Mouse (Mus musculus): Measurements from ENCODE around the gene Itga3.
A peak's percentile ranks its signal among the peaks of the same experiment; 100 is the strongest.

Gene Itga3

DNA sequence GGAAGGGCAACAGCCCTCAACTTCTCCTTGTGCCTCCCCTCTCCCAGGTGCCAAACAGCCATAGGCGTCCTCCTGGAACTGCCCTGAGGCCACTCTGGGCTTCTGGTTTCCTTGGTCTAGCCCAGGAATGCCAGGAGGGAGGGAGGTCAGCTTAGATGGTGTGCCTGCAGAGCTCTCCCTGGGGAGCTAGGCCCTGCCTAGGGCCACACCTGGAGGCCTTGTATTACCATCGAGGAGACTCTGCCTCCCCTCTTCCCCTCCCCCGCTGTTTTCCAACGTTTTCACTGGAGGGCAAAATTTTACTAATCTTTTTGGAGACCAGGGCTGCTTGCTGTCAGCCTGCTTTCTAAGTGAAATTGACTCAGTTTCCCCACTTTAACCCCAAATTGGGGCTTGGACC is 70.6 kb downstream of the Itga3 start:
- DNase-seq (ENCODE audit: low spot score in 2 of 2), result no peak

DNA sequence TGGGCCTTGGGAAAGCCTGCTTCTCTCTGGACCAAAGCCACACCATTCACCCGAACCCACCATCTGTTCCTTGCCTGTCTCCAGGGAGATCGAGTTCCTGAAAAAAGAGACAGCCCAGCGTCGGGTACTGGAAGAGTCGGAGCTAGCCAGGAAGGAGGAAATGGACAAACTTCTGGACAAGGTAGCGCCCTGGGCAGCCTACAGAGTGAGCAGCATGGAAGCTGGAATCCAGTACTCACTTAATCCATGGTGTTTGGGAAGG is 71.7 kb downstream of the Itga3 start:
- no peak for DNase-seq (ENCODE audit: low spot score in 2 of 2)

DNA sequence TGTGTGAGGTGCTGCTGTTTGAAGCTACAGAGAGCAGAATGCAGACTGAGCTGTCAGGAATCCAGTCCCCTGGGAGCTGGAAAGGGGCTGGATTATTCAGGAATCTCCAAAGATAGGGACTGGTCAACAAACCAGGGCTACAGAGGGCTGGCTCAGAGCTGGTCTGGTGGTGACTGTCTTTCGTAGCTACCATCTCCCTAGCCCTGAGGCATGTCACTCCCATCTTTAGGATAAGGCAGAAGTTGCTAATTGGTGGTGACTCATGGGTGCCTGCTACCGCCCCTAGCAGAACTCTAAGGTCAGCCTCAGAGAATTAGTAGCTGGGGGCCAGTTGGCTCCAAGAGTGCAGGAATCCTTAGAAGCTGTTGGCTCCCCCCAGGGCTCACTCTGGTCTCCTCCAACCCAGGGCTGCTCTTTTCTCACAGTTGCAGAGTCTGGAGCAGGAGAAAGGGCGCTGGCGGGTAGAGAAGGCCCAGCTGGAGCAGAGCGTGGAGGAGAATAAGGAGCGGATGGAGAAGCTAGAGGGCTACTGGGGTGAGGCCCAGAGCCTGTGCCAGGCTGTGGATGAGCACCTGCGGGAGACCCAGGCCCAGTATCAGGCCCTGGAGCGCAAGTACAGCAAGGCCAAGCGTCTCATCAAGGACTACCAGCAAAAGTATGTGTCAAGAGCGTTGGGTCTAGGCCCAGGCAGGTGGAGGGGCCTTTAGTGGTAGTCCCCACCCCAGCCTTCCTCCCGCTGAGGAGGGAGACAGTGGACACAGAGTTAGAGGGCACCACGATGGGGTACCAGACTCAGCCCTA is 72.3 kb downstream of the Itga3 start:
- no peak for DNase-seq (ENCODE audit: low spot score in 2 of 2)

DNA sequence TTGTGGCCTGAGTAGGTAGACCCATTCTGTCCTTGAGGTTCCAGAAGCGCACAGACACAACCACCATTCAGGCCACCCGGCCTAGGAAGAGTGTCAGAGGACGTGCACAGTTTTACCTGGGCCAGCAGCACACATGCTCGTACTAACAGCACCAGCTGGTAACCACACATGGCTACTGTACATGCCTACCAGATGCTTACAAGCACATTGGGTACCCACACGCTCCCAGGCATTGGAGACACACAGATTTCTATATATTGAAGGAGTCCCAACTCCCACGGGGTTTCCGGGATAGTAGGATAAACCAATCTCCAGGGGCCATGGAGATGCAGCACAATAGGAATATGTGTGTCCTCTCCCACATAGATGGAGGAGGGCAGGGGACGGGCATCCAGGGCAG is 73.9 kb downstream of the Itga3 start:
- no peak for DNase-seq (ENCODE audit: low spot score in 2 of 2)

DNA sequence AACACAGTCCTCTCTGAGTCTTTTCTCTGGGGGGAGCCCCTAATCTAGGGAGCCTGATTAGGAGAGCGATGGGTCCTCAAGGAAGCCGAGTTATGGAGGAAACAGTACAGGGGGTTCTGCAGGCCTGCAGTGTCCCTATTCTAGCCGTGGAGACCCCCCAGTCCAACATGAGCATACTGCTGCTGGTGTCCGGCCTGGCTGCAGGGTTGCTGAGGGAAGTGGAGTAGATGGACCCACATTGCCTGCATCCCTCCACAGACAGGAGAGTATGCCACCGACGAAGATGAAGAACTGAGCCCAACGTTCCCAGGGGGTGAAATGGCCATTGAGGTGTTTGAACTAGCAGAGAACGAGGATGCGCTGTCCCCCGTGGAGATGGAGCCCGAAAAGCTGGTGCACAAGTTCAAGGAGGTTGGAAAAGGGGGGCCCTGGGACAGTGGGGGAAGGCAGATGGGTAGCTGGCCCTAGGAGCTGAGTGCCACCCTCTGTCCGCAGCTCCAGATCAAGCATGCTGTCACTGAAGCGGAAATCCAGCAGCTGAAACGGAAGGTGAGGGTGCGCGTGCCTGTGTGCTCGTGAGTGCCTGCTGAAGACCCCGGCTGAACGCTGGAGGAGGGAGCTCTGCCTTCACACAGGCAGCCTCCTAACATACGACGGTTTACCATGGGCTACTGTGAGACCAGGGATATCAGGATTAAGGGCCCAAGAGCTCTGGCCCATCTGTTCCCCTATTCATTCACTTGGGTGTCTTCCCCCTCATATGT is 74.8 kb downstream of the Itga3 start:
- DNase-seq (ENCODE audit: low spot score in 2 of 2), result no peak

DNA sequence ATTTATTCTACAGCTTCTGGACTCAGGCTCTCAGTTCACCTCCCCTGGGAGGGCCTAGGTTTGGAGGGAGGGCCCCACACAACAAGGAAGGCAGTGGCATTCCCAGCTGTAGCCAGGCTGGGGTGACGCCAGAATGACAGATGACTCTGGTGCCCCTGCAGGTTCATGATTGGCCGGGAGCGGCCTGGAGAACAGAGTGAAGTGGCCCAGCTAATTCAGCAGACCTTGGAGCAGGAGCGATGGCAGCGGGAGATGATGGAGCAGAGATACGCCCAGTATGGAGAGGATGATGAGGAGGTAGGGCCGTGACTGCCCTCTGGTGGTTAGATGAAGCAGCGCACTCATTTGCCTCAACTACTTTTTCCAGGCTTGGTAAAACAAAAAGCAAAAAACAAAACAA is 75.5 kb downstream of the Itga3 start:
- peak in 1 of 2 experiments; percentile 60 for DNase-seq (ENCODE audit: low spot score in 2 of 2)

DNA sequence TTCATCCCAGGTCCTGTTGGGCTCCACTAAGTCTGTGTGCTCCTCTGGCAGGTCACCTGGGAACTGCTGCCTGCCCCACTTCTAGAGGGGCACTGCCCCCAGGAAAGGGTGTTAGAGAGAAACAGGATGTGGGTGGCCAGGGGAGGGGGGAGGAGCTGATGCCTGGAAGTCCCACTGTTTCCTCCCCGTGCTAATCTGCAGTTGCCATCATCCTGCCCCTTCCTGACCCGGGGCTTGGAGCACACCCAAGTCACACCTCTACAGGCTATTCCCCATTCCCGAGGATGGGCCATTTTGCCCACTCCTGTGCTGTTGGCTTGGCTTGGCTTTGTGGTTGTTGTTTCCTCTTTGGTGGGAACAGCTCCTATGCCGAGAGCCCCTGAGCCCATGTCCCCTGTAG is 76.1 kb downstream of the Itga3 start:
- no peak for DNase-seq (ENCODE audit: low spot score in 2 of 2)

DNA sequence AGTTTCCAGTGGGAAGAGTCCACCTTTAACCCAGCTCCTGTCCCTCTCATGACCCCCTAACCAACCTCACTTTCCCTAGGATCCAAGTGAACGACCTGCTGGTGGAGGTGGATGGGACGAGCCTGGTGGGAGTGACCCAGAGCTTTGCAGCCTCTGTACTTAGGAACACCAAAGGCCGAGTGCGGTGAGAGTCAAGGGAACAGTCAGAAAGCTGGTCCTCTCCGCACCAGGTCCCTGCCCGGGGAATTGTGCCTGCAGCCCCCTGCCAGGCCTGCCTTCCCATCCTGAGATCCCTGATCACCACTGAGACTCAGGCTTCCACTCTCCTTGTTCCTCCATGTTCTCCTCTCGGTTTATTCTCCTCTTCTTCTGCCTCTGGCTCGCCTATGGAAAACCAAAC is 76.5 kb downstream of the Itga3 start:
- DNase-seq (ENCODE audit: low spot score in 2 of 2), result no peak

DNA sequence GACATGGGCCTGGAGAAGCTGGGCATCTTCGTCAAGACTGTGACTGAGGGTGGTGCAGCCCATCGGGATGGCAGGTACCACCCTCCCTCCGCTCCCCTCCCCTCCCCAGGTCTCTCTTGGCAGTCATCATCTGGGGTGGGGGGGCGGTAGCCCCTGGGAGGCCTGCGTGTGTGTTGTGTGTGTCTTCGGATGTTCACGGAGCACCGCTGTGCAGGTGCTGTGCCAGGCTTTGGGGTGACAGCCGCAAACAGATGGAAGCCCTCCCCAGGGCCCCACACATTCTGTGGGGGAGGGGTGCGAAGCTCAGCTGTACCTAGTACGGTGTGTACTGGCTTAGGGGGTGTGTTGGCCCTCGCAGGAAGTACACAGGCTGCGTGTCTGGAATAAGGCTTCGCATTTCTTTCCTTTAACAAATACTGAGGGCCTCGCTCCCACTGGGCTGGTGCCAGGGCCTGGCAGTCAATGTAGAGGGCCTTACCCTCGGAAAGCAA is 78.5 kb downstream of the Itga3 start:
- DNase-seq (ENCODE audit: low spot score in 2 of 2), result no peak

DNA sequence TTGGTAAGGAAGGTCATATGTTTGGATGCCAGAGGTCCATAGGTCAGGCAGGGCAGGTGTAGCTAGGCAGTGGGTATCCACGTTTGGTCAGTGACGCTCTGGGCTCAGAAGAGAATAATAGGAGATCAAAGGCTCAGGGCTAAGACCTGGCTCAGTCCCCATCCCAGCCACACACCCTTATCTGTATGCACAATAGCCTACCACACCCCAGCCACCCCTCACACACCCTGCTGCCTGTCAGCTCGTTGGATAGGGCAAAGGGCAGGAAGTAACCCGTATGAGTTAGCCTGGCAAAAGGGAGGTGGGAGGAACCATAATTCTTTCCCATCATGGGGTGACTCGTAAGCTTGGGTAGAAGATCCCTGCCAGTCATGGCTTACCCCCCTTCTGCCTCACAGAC is 79.0 kb downstream of the Itga3 start:
- no peak for DNase-seq (ENCODE audit: low spot score in 2 of 2)

DNA sequence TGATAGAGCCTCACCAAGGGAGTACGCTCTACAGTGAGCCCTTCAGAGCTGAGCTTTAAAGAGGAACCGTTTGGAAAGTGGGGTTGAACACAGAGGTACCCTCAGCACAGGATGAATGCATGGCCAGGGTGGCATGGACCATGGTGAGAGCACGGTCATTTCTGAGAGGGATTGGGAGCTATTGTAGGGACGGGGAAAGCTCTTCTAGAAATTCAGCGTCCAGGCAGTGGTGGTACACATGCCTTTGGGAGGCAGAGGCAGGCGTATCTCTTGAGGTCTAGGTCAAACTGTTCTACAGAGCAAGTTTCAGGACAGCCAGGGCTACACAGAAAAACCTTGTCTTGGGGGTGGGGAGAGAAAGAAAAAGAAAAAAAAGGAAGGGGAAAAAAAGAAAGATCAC is 79.6 kb downstream of the Itga3 start:
- no peak for DNase-seq (ENCODE audit: low spot score in 2 of 2)

DNA sequence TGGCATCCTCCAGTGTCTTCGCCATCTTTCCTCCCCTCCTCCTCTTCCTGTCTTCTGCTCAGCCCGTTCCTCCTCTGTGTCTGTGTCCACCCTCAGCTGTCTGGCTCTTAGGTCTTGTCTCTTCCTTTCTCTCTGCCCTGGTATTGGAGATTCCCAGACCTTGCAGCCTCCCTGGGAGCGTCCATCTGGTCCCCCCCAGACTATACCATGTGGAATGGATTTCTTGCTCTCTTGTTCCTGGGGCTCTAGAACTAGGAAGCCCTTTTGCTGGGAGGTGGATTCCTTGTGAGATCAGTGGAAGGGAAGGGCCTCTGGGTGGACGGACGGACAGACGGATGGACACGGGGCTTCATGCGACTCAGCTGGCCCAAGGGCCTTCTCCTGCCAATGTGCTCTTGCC is 80.5 kb downstream of the Itga3 start:
- no peak for DNase-seq (ENCODE audit: low spot score in 2 of 2)

DNA sequence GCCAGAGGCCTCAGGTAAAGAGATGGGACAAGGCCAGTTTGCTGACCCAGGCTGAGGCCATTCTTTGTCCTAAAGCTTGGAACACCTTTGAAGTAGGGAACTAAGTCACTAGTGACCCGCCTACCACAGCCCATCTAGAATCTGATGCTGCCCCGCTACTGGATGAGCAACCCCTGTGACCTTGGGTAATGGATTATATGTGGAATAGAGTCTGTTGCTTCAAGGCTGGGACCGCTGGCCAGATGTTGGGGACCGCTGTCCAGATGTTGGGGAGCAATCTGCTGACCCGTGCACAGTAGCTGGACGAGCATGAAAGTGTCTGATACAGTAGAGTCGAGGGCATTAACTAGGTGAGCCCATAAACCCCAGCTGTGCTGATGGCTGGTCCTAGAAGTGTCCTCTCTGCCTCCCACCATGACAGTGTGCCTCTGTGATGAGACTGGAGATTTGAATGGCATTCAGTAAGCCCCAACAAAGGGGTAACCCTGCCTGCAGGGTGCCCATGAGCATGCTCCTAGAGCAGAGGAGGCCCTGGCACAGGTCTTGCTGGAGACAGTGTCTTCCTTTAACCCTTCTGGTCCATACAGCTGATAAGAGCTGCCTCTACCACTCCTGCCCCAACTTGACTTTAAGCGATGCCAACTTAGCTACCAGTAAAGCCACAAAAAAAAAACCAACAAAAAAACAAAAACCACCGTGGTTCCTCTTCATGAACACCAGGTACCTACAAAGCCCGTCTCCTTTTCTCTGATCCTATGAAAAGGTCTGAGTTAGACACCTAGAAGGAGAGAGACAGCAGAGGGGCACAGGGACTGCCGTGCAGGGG is 81.4 kb downstream of the Itga3 start:
- no peak for DNase-seq (ENCODE audit: low spot score in 2 of 2)

Measured in urinary bladder, postnatal 4 days (tissue).